Mouse (Mus musculus) brown adipose tissue, adult 24 weeks (tissue): ENCODE measurements around the gene Gm13090. TPM values are rescaled to one million over a fixed set of nuclear protein-coding genes. Genes with fewer than 3 reads are reported as not detected.
A peak's percentile ranks its signal among the peaks of the same experiment; 100 is the strongest.

ENCODE experiments used
- H3K27ac ChIP-seq: fragments of 200-500 bp; replicated peaks from 2 replicates; pipeline ENCODE4 v1.5.1; 2012; ENCODE audit warnings: low read depth, mild to moderate bottlenecking, low read length
- H3K4me1 ChIP-seq: fragments of 200-500 bp; 2 replicates; pipeline ENCODE4 v1.6.1; 2012; ENCODE audit warnings: low read length, mixed read lengths; ENCODE audit not compliant: control insufficient read depth, insufficient read depth, insufficient read length
- H3K4me3 ChIP-seq: fragments of 200-500 bp; 2 replicates; pipeline ENCODE4 v1.5.1; 2012; ENCODE audit warnings: low read depth, mild to moderate bottlenecking, low read length, moderate library complexity; ENCODE audit not compliant: insufficient read depth
- polyA plus RNA-seq: library from polyadenylated mRNA; stranded (reverse); fragments of >200 nt; gene quantifications from 2 replicates; pipeline ENCODE4 v1.2.4, GENCODE M21; 2012; ENCODE audit not compliant: missing spikeins, insufficient read depth, insufficient read length

The Gm13090 gene
- polyA plus RNA-seq: not detected in 2 replicates

DNA sequence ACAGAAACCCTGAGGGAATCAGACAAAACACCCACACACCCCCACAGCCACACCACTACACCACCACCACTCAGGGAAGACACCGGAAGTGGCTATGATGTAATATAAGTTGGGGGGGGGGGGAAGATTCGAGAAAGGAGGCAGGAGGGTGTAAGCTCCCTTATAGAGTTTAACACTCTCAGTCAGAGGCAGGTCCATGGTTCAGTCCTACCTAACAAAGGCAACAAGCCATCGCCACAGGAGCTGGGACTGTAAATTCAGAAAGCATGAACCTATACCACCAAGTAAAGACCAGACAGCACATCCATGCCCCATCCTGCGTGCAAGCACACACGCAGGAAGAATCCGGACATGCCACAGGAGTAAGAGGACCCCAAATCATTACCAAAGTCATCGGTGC is at the start of gene Gm13090:
Gene Gm13090 (plus strand): TSS at position 301 of the 400 bp plus-strand sequence.
- Histone ChIP-seq H3K4me3 (no peak within 1 kb of the TSS), H3K4me1 (no peaks in the 10 kb centered on the region), H3K27ac (no peak within 1 kb of the TSS)

- Histone ChIP-seq H3K27ac (no peak overlapping the region), H3K4me1 (peaks cover 11% of the 10 kb centered on the region; the same call in 1 of the 2 replicates), H3K4me3 (no peak overlapping the region)
Observed at GRCm38 (mm10) chr4:151041506-151041905, 47.9 kb upstream of the Gm13090 start.

- peak overlapping the region; percentile 74 for H3K4me3 ChIP-seq
- H3K4me1 ChIP-seq: peaks cover 11% of the 10 kb centered on the region; the same call in 1 of the 2 replicates
- H3K27ac ChIP-seq: peak overlapping the region; percentile 89
Observed at GRCm38 (mm10) chr4:151043281-151043680, 46.1 kb upstream of the Gm13090 start.

- peak within 1 kb of the TSS; percentile 89 for H3K27ac ChIP-seq
- peaks cover 11% of the 10 kb centered on the region; the same call in 1 of the 2 replicates for H3K4me1 ChIP-seq
- peak within 1 kb of the TSS; percentile 74 for H3K4me3 ChIP-seq
Observed at GRCm38 (mm10) chr4:151044037-151044943, 45.1 kb upstream of the Gm13090 start, which contains the start of gene Per3. Gene Per3, minus strand, starts transcription at chr4:151044665.

DNA sequence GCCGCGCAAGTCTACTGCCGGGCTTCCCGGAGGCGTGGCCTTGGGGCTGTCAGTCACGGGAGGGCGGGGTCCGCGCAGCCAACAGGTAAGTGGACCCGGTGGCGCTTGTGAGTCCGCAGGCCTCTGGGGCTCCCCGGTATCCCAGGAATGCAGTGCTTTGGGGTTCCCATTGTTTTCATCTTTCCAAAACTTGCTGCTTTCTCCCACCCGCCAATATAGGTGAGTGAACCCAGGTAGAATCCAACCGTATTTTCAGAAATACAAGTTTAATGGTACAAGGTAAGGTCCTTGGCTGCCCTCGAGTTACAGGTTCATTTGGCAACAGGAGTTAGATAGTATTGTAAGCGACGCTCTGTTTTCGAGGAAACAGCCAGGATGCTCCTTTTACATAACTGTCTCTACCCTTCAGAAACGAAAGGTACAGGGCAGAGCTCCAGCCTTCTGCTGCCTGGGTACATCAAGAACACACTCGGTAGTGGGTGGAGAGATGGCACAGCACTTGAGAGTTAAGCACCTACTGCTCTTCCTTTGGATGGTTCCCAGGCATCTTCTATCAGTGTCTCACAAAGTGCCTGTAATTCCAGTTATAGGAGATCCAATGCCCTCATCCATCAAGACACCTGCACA is 44.3 kb upstream of the Gm13090 start:
- peak overlapping the region; percentile 60 for H3K4me3 ChIP-seq
- peaks cover 11% of the 10 kb centered on the region; the same call in 1 of the 2 replicates for H3K4me1 ChIP-seq
- H3K27ac ChIP-seq: peak overlapping the region; percentile 24; the same call in 1 of the 2 replicates

DNA sequence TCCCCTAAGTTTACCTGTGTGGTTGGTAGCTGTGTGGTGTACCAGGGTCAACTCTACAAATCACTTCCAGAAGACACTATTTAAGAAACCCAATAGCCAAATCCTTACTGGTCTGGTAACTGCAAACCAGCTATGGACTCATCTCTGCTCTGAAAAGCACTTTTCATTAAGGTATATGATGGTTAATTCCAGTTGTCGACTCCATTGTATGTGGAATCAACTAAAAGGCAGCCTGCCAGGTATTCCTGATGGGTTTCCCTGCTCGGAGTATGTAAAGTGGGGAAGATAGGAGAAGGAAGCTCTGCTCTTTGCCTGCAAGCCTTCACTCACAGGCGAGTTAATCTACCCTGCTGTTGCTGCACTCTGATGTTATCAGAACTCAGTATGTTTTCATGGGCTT is 42.8 kb upstream of the Gm13090 start:
- Histone ChIP-seq H3K4me3 (no peak overlapping the region), H3K4me1 (peaks cover 8% of the 10 kb centered on the region; the same call in 1 of the 2 replicates), H3K27ac (no peak overlapping the region)

DNA sequence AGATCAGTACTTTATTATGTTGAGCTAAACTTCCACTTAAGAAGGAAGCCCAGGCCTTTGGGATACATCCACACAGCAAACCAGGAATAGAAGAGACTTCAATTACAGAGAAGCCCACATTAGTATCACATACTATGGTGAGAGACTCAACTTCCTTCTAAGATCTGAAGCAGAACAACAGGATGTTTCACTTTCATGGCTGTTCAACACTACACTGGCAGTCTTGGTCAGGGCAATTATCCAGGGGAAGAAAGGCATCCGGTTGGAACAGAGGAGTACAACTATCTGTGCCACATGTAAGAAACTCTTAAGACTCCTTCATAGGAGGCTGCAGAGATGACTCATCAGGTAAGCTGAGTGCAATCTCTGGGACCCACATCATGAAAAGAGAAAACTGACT is 38.2 kb upstream of the Gm13090 start:
- no peak overlapping the region for H3K4me3 ChIP-seq
- H3K27ac ChIP-seq: no peak overlapping the region
- H3K4me1 ChIP-seq: peaks cover 3% of the 10 kb centered on the region; the same call in 1 of the 2 replicates

DNA sequence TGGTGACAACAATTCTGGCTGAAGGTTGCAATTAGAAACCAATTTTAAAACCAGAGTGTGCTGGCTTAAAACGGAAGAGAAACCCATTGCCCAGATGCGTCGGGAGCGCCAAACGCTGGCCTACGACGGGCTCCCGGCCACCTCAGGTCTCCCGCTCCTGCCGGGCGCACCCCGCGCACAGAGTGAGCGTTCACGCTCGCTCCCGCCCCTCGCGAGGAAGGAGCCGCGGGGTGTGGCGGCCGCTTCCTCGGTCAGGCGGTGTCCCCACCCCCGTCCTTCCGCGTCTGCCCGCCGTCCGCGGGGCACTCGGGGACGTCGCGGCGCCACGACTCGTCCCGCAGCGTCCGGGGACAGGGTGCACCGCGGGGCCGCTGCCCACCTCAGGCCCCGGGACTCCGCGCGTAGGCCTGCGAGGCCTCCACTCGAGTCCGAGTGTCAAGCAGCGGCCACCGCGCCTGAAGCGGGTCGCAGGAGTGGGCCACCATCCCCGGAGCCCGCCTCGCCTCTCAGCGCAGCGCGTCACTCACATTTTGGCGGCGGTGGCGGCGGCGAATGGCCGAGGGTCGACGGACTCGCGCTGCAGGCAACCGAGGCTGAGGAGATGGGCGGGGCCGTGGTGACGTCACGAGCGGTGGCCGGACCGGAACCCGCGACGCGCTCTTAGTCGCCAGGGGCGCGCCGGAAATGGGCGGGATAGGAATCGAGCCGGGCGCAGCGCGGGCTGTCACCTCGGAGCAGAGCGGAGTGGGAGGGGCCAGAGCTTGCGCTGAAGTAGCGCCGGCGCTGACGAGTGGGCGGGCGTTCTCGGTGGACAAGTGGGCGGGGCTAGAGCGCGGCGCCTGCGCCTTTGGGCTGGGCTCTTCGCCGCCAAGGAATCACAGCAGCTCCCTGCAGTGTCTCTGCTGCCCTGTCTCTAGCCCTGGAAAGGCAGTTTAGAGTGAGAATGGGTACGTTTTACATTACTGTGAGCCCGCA is 31.7 kb upstream of the Gm13090 start, which contains the start of gene Vamp3:
Gene Vamp3 (minus strand): TSS at position 617 of the 975 bp plus-strand sequence.
- peaks cover 5% of the 10 kb centered on the region; the same call in 1 of the 2 replicates for H3K4me1 ChIP-seq
- H3K27ac ChIP-seq: peak within 1 kb of the TSS; percentile 88
- peak within 1 kb of the TSS; percentile 78 for H3K4me3 ChIP-seq

- Histone ChIP-seq H3K4me3 (peak overlapping the region; percentile 52), H3K27ac (peak overlapping the region; percentile 88), H3K4me1 (peaks cover 5% of the 10 kb centered on the region; the same call in 1 of the 2 replicates)
Observed at GRCm38 (mm10) chr4:151058634-151059033, 30.7 kb upstream of the Gm13090 start.

DNA sequence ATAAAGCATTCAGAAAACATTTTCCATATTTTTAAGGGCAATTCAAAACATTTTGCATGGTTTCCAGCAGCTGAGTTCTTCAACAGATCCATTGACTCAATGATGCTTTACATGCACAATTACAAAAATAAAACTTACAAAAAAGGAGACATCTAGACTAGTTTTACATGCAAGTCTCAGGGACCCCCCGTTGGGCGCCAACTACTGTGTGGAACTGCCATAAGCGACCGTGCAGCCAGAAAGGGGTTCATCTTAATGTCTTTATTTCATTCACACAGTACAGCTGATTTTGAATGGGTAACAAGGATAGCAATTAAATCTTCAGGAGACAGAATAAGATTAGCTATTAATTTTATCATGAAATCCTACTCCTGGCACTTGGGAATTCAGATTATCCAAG is 29.8 kb upstream of the Gm13090 start:
- Histone ChIP-seq H3K4me3 (no peak overlapping the region), H3K4me1 (peaks cover 3% of the 10 kb centered on the region; the same call in 1 of the 2 replicates), H3K27ac (no peak overlapping the region)

DNA sequence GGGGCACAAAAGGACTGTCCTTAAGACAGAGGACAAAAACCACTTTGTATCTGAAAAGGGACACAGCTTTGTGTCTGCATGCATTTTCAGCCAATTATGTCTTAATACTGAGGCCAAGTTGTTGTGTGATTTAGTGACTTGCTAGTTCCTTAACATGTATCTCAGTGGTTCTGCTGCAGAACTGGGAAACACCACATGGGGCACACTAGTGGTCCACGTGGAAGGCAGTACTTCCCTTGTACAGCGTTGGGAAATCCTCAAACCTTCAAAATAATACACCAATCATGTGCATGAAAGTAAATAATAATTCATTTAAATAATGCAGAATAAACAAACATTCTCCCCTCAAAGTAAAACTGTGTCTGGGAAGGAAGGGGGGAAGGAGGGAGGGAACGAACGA is 20.6 kb upstream of the Gm13090 start:
- Histone ChIP-seq H3K4me3 (no peak overlapping the region), H3K27ac (no peak overlapping the region), H3K4me1 (no peaks in the 10 kb centered on the region)

DNA sequence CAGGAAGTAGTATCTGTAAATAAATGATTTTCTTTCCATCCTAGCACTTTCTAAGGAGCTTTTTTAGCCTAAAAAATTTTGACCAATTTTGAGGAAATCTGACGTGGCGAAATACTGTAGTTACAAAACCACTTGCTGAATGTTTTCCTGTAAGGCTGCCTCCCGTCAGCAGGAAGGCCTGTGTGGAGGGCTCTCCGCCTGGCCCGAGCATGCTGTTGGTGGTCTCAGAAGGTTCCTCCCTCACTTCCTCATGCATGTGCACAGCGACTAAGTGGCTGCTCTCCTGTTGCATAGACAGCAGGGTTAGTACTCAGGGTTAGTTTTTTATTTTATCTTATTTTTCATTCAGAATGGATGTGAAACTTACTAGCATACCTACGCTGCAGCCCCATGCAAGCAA is 18.4 kb upstream of the Gm13090 start:
- Histone ChIP-seq H3K27ac (no peak overlapping the region), H3K4me1 (no peaks in the 10 kb centered on the region), H3K4me3 (no peak overlapping the region)

GRCm38 (mm10) chr4:151073108-151073744 is 16.1 kb upstream of the Gm13090 start:
- H3K4me1 ChIP-seq: no peaks in the 10 kb centered on the region
- no peak overlapping the region for H3K4me3 ChIP-seq
- no peak overlapping the region for H3K27ac ChIP-seq

- H3K4me3 ChIP-seq: no peak overlapping the region
- no peak overlapping the region for H3K27ac ChIP-seq
- H3K4me1 ChIP-seq: no peaks in the 10 kb centered on the region
Observed at GRCm38 (mm10) chr4:151074817-151075216, 14.6 kb upstream of the Gm13090 start.
